Mouse (Mus musculus) ES-E14 (cell line): ENCODE results near the gene 2300002M23Rik. TPM values are rescaled to one million over a fixed set of nuclear protein-coding genes. Genes with fewer than 3 reads are reported as not detected.

Experiments used
- DNase-seq: peaks from one replicate; pipeline ENCODE4 v3.0.0-alpha.2; 2013; ENCODE audit warnings: low read depth, low spot score
- H3K27ac ChIP-seq: 2 replicates; pipeline ENCODE4 v1.5.1; 2012; ENCODE audit warnings: low read depth, mild to moderate bottlenecking, low read length, moderate library complexity, mixed read lengths; ENCODE audit not compliant: poor library complexity, insufficient read depth, severe bottlenecking
- H3K36me3 ChIP-seq: 2 replicates; pipeline ENCODE4 v1.6.1; 2012; ENCODE audit warnings: mild to moderate bottlenecking, low read length, moderate library complexity, mixed read lengths; ENCODE audit not compliant: control insufficient read depth, poor library complexity, insufficient read depth, severe bottlenecking
- H3K4me1 ChIP-seq, 2 experiments: fragments of 150-350 bp in 1 of 2; sonication (generic) in 1 of 2; 2 replicates each; pipeline ENCODE4 v1.6.1; 2012; ENCODE audit warnings: low read length in 2 of 2, mild to moderate bottlenecking in 1 of 2, mixed read lengths in 1 of 2; ENCODE audit not compliant: control insufficient read depth in 2 of 2, insufficient read depth in 2 of 2, poor library complexity in 1 of 2
- H3K4me3 ChIP-seq, 2 experiments: fragments of 150-350 bp in 1 of 2; sonication (generic) in 1 of 2; 2 replicates each; pipeline ENCODE4 v1.5.1; 2012; ENCODE audit warnings: low read length in 2 of 2, low read depth in 1 of 2, mild to moderate bottlenecking in 1 of 2, mixed read lengths in 1 of 2; ENCODE audit not compliant: insufficient read depth in 1 of 2, poor library complexity in 1 of 2, severe bottlenecking in 1 of 2
- H3K9ac ChIP-seq: 2 replicates; pipeline ENCODE4 v1.6.1; 2012; ENCODE audit warnings: low read depth, mild to moderate bottlenecking, low read length, mixed read lengths; ENCODE audit not compliant: poor library complexity, insufficient read depth, severe bottlenecking
- H3K9me3 ChIP-seq: fragments of 150-350 bp; sonication (generic); 2 replicates; pipeline ENCODE4 v1.6.1; 2012; ENCODE audit warnings: low read depth, mild to moderate bottlenecking, low read length; ENCODE audit not compliant: control insufficient read depth, insufficient read depth
- CHD2 ChIP-seq: IDR thresholded peaks from 2 replicates; pipeline ENCODE4 v1.6.1; 2014; ENCODE audit warnings: mild to moderate bottlenecking, low read depth, low read length, inconsistent platforms
- HCFC1 ChIP-seq: IDR thresholded peaks from 2 replicates; pipeline ENCODE4 v1.6.1; 2012; ENCODE audit warnings: low read length, inconsistent platforms, borderline replicate concordance; ENCODE audit not compliant: insufficient read depth
- MAFK ChIP-seq: IDR thresholded peaks from 2 replicates; pipeline ENCODE4 v1.6.1; 2014; ENCODE audit warnings: mild to moderate bottlenecking, low read depth, low read length, inconsistent platforms; ENCODE audit not compliant: insufficient read depth
- ZC3H11A ChIP-seq: IDR thresholded peaks from 2 replicates; pipeline ENCODE4 v1.6.1; 2012; ENCODE audit warnings: low read depth, mild to moderate bottlenecking, inconsistent platforms, low read length, borderline replicate concordance
- ZNF384 ChIP-seq: IDR thresholded peaks from 2 replicates; pipeline ENCODE4 v1.6.1; 2012; ENCODE audit warnings: low read depth, low read length, inconsistent platforms
- in situ Hi-C, 2 experiments: fragments of 600-800 bp; cut with MboI; formaldehyde crosslinking; loops; one replicate each; pipeline ENCODE4 v1.15.1; 2025; ENCODE audit warnings: low sequenced_read_pairs in 2 of 2, inconsistent platforms in 1 of 2; ENCODE audit not compliant: unreplicated experiment in 2 of 2
- total RNA-seq: library from RNA; depleted of rRNA; stranded (reverse); fragments of 300-350 nt; gene quantifications from 2 replicates; pipeline ENCODE4 v1.2.3, GENCODE M21; 2012

2300002M23Rik gene
- total RNA-seq, 1 experiment = 0.22 TPM

DNA sequence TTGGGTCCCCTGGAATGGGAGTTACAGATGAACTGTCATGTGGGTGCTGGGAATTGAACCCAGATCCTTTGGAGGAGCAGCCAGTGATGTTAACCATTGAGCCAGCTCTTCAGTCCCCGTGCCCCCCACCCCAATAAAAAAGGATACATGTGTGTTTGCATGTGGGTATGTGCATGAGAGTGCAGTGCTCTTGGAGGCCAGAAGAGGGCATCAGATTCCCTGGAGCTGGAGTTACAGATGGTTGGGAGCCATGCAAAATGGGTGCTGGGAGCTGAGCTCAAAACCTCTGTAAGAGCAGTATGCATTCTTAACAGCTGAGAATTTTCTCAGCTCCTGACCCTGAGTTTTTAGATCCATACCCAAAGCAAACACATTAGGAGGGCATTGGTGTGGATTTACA is 20.0 kb downstream of the 2300002M23Rik start:
- DNase-seq = no peak

DNA sequence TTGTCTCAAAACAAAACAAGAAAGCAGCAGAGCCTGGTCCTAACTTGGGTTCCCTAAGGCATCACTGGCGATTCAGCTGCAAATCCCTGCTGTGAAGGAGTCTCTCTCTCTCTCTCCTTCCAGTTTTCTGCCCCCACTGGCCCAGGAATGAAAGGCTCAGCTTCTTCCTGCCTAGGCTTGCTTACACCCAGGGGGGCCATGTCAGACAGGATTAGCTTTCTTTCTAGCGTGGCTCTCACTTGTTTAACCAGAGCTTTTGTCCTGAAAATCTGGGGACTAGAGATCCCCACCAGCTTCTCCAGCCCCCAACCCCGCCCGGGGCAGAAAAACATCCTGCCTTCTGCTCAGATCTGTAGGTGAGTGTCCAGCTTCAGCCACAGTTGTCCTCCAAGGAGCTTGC is 21.1 kb downstream of the 2300002M23Rik start:
- Histone ChIP-seq H3K27ac (no peak overlapping the region; the same call in 1 of the 2 replicates), H3K9ac (no peak overlapping the region), H3K36me3 (no peaks in the 10 kb centered on the region), H3K9me3 (no peaks in the 10 kb centered on the region), H3K4me3 (no peak overlapping the region), H3K4me1 (peaks cover 5 to 14% of the 10 kb centered on the region in 2 experiments; a peak in 3 of 4 replicates)
- no peak for DNase-seq
- in situ Hi-C loops = no loop called here
- TF ChIP-seq ZC3H11A (no peak), ZNF384 (no peak), CHD2 (no peak), MAFK (no peak), HCFC1 (no peak)

More for the DNA sequence above, 20.0 kb downstream of the 2300002M23Rik start:
- Histone ChIP-seq H3K9ac (no peak overlapping the region), H3K27ac (no peak overlapping the region), H3K9me3 (no peaks in the 10 kb centered on the region), H3K4me1 (peaks cover under 1 to 12% of the 10 kb centered on the region in 2 experiments; a peak in 2 of 4 replicates), H3K4me3 (no peak overlapping the region), H3K36me3 (no peaks in the 10 kb centered on the region)
- TF ChIP-seq ZC3H11A (no peak), ZNF384 (no peak)
- in situ Hi-C loops = no loop called here

DNA sequence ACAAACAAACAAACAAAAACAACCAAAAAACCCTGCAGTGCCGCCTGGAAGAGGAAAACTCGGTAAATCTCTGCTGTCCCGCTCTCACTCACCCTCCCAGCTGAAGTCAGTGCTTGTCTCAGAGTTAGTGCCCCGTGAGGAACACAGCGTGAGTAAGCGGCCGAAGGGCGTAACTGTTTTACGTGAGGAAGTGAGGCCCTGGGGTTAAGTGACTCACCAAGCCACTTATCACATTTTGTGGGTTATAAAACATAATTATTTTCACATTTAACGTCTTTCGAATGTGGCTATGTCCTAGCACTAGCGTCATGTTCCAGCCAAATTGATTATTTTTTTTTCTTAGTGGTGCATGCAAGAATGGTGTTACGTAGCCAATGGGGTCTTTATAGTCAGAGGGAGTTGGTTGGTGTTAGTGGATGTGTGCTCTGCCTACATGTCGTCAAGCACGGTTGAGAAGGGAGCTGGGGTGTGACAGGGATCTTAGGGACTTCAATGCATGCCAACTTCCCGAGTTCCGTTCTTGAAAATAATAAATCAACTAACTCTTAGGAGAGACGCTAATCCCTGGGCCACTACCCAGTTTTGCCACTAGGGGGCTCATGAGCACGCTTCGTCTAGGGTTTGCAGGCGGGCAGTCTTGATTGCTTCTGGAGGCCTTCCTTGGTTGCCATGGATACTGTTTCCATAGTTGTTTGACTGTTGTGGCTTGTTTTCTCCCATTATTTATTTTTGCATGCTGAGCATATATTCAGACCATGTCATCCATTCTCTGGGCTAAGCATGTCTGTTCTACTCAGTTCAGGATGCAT is 23.4 kb downstream of the 2300002M23Rik start:
- Histone ChIP-seq H3K9ac (no peak overlapping the region), H3K4me3 (no peak overlapping the region), H3K27ac (peak overlapping the region; percentile 30; the same call in 1 of the 2 replicates), H3K4me1 (peaks cover 12 to 24% of the 10 kb centered on the region in 2 experiments; a peak in 3 of 4 replicates), H3K36me3 (no peaks in the 10 kb centered on the region), H3K9me3 (no peaks in the 10 kb centered on the region)
- TF ChIP-seq ZC3H11A = no peak
- no peak for TF ChIP-seq CHD2
- TF ChIP-seq HCFC1 = no peak
- TF ChIP-seq MAFK = no peak
- no peak for TF ChIP-seq ZNF384
- in situ Hi-C loops = no loop called here
- peak; percentile 86 for DNase-seq

DNA sequence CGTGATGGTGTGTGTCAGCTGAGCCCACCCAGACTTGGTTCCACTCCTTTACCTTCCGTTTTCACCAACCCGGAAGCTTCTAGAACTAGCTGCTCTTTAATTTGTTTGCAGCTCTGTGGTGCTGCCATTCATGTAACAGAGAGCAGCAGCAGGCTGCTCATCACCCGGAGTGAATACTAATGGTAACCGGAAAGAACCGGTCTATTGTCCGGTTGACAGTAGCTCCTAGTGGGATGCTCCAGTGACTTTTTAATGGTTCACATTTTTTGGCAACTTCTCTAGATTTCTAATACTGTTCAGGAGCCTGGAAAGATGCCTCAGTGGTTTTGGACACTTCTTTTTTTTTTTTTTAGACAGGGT is 23.9 kb downstream of the 2300002M23Rik start:
- Histone ChIP-seq H3K4me3 (no peak overlapping the region), H3K4me1 (peaks cover 12 to 24% of the 10 kb centered on the region in 2 experiments; a peak in 3 of 4 replicates), H3K9me3 (no peaks in the 10 kb centered on the region), H3K9ac (no peak overlapping the region), H3K27ac (peak overlapping the region; percentile 30; the same call in 1 of the 2 replicates), H3K36me3 (no peaks in the 10 kb centered on the region)
- DNase-seq = no peak
- no peak for TF ChIP-seq ZC3H11A
- no peak for TF ChIP-seq CHD2
- TF ChIP-seq HCFC1 = no peak
- TF ChIP-seq MAFK = no peak
- no peak for TF ChIP-seq ZNF384
- in situ Hi-C loops = no loop called here
